Mouse (Mus musculus): ENCODE measurements around the gene Syncrip. TPM values are rescaled to one million over a fixed set of nuclear protein-coding genes. Genes with fewer than 3 reads are reported as not detected.

Syncrip gene
- 33.5 and 33.6 TPM in 2 replicates for polyA plus RNA-seq (2012; rRNA removed)

- DNase-seq (ENCODE audit: extremely low spot score in 1 of 2, low spot score in 1 of 2), result peak; percentile 82 to 88
Measured at GRCm38 (mm10) chr9:88482230-88482828, at the start of gene Syncrip. Gene Syncrip (minus strand): TSS chr9:88482574.

GRCm38 (mm10) chr9:88529979-88530580, 47.7 kb upstream of the Syncrip start:
- no peak for DNase-seq (ENCODE audit: extremely low spot score in 1 of 2, low spot score in 1 of 2)

- DNase-seq (ENCODE audit: extremely low spot score in 1 of 2, low spot score in 1 of 2), result no peak
Measured at GRCm38 (mm10) chr9:88529571-88529970, 47.2 kb upstream of the Syncrip start.

GRCm38 (mm10) chr9:88528736-88529135, 46.4 kb upstream of the Syncrip start:
- DNase-seq (ENCODE audit: extremely low spot score in 1 of 2, low spot score in 1 of 2), result no peak

- no peak for DNase-seq (ENCODE audit: extremely low spot score in 1 of 2, low spot score in 1 of 2)
Measured at GRCm38 (mm10) chr9:88527956-88528355, 45.6 kb upstream of the Syncrip start.

- DNase-seq (ENCODE audit: extremely low spot score in 1 of 2, low spot score in 1 of 2), result no peak
Measured at GRCm38 (mm10) chr9:88525341-88525740, 43.0 kb upstream of the Syncrip start.

- DNase-seq (ENCODE audit: extremely low spot score in 1 of 2, low spot score in 1 of 2), result no peak
Measured at GRCm38 (mm10) chr9:88524796-88525195, 42.4 kb upstream of the Syncrip start.

GRCm38 (mm10) chr9:88524367-88524766, 42.0 kb upstream of the Syncrip start:
- DNase-seq (ENCODE audit: extremely low spot score in 1 of 2, low spot score in 1 of 2), result no peak

- DNase-seq (ENCODE audit: extremely low spot score in 1 of 2, low spot score in 1 of 2), result no peak
Measured at GRCm38 (mm10) chr9:88523335-88523668, 40.9 kb upstream of the Syncrip start.

GRCm38 (mm10) chr9:88522569-88523334, 40.4 kb upstream of the Syncrip start:
- DNase-seq (ENCODE audit: extremely low spot score in 1 of 2, low spot score in 1 of 2), result peak; percentile 92 to 98

GRCm38 (mm10) chr9:88521961-88522568, 39.7 kb upstream of the Syncrip start:
- peak in 1 of 2 experiments; percentile 13 for DNase-seq (ENCODE audit: extremely low spot score in 1 of 2, low spot score in 1 of 2)

GRCm38 (mm10) chr9:88520849-88521483, 38.6 kb upstream of the Syncrip start:
- DNase-seq (ENCODE audit: extremely low spot score in 1 of 2, low spot score in 1 of 2), result no peak

GRCm38 (mm10) chr9:88520122-88520848, 37.9 kb upstream of the Syncrip start:
- no peak for DNase-seq (ENCODE audit: extremely low spot score in 1 of 2, low spot score in 1 of 2)

- no peak for DNase-seq (ENCODE audit: extremely low spot score in 1 of 2, low spot score in 1 of 2)
Measured at GRCm38 (mm10) chr9:88519390-88520121, 37.2 kb upstream of the Syncrip start.

- no peak for DNase-seq (ENCODE audit: extremely low spot score in 1 of 2, low spot score in 1 of 2)
Measured at GRCm38 (mm10) chr9:88516361-88516995, 34.1 kb upstream of the Syncrip start.

GRCm38 (mm10) chr9:88515546-88515945, 33.2 kb upstream of the Syncrip start:
- DNase-seq (ENCODE audit: extremely low spot score in 1 of 2, low spot score in 1 of 2), result no peak

GRCm38 (mm10) chr9:88501846-88502245, 19.5 kb upstream of the Syncrip start:
- DNase-seq (ENCODE audit: extremely low spot score in 1 of 2, low spot score in 1 of 2), result no peak

- no peak for DNase-seq (ENCODE audit: extremely low spot score in 1 of 2, low spot score in 1 of 2)
Measured at GRCm38 (mm10) chr9:88500112-88500511, 17.7 kb upstream of the Syncrip start.

- no peak for DNase-seq (ENCODE audit: extremely low spot score in 1 of 2, low spot score in 1 of 2)
Measured at GRCm38 (mm10) chr9:88492522-88492921, 10.1 kb upstream of the Syncrip start.
